In genomic region chr5:13432574-13432973, GRCm38 (mm10) we compare ENCODE assay signal across 25 mouse cellular contexts.
A peak's percentile ranks its signal among the peaks of the same experiment; 100 is the strongest.
DNase-seq lines count a peak whose midpoint lies in the region; ATAC-seq and TF ChIP-seq lines count a peak whose summit lies in the region.
"Had no signal": no experiment of that assay in that cellular context is flagged by ENCODE, and none has a peak within 500 bp of the region (broad histone marks: within the 10 kb centered on the region; RNA-seq: fewer than 3 reads in every experiment).

No protein-coding gene starts in this region.

- no peak overlapping the region for H3K4me3 ChIP-seq in kidney, embryonic 14.5 days (ENCODE audit: low read length)
- no peak overlapping the region for H3K4me3 ChIP-seq in CH12.LX (replicated peaks in 1 of 3; ENCODE audit: low read depth in 2 of 3, low read length in 2 of 3, poor library complexity in 1 of 3)
- H3K4me3 ChIP-seq: embryonic facial prominence, embryonic 12.5 days; embryonic facial prominence, embryonic 15.5 days; erythroblast, embryonic 14.5 days; forebrain, embryonic 12.5 days; forebrain, embryonic 15.5 days; heart, adult 2 months had no signal

- H3K9me3 ChIP-seq in kidney, embryonic 14.5 days (ENCODE audit: control insufficient read depth, low read length) = no peaks in the 10 kb centered on the region
- peaks cover 12% of the 10 kb centered on the region for H3K9me3 ChIP-seq in CH12.LX (replicated peaks; ENCODE audit: low read length)
- H3K9me3 ChIP-seq: embryonic facial prominence, embryonic 12.5 days; embryonic facial prominence, embryonic 15.5 days; forebrain, embryonic 12.5 days; forebrain, embryonic 15.5 days; G1E had no signal

- no peak for TF ChIP-seq EP300 in CH12.LX (IDR thresholded peaks at IDR 0.05; ENCODE audit: low read length)

- TF ChIP-seq CTCF in CH12.LX (conservative IDR thresholded peaks at IDR 0.05 in 1 of 2, IDR thresholded peaks at IDR 0.05 in 1 of 2; ENCODE audit: low read depth in 2 of 2, low read length in 2 of 2) = no peak

- peak; percentile 22 for DNase-seq in gastrocnemius, adult 18-20 months (ENCODE audit: low spot score)
- no peak for DNase-seq in gastrocnemius, postnatal 14 days
- DNase-seq in kidney, adult 8-10 months = no peak
- DNase-seq in CH12.LX (ENCODE audit: extremely low read depth) = no peak
- DNase-seq in skeletal muscle tissue, adult 2 months (ENCODE audit: low read depth, low spot score) = peak; percentile 32
- no peak for DNase-seq in retina, embryonic 14.5 days (ENCODE audit: low spot score)
- DNase-seq: adrenal gland, postnatal 10 days; adrenal gland, postnatal 36 days; cerebellum, adult 18-20 months; cerebellum, adult 9-10 months; cerebellum, postnatal 14 days; gastrocnemius, postnatal 36 days; heart, adult 2 months; heart, postnatal 14 days; heart, postnatal 4 days had no signal

- no peaks in the 10 kb centered on the region for H3K4me1 ChIP-seq in kidney, embryonic 14.5 days (ENCODE audit: control insufficient read depth, insufficient read depth, low read length)
- H3K4me1 ChIP-seq in CH12.LX (ENCODE audit: control insufficient read depth in 1 of 2, insufficient read depth in 2 of 2) = no peaks in the 10 kb centered on the region
- H3K4me1 ChIP-seq: embryonic facial prominence, embryonic 12.5 days; embryonic facial prominence, embryonic 15.5 days; forebrain, embryonic 12.5 days; forebrain, embryonic 15.5 days had no signal

- dilution Hi-C loops in CH12.LX (cut with MboI; ENCODE audit: extremely low pct_ligation_motif_present, extremely low pct_unique_long_range_greater_than_20kb, low sequenced_read_pairs) = no loop called here

- no peaks in the 10 kb centered on the region for H3K36me3 ChIP-seq in kidney, embryonic 14.5 days (ENCODE audit: control insufficient read depth, insufficient read depth, low read length)
- H3K36me3 ChIP-seq in CH12.LX (replicated peaks in 1 of 2; ENCODE audit: control insufficient read depth in 1 of 2, insufficient read depth in 1 of 2, low read length in 1 of 2) = no peaks in the 10 kb centered on the region
- H3K36me3 ChIP-seq: embryonic facial prominence, embryonic 12.5 days; embryonic facial prominence, embryonic 15.5 days; forebrain, embryonic 12.5 days; forebrain, embryonic 15.5 days; G1E had no signal

- intact Hi-C loops in gastrocnemius, postnatal 14 days (cut with DNase I; ENCODE audit: low total_unique reads) = no loop called here

- H3K27me3 ChIP-seq in kidney, embryonic 14.5 days (ENCODE audit: control insufficient read depth, insufficient read depth, low read length) = no peaks in the 10 kb centered on the region
- no peaks in the 10 kb centered on the region for H3K27me3 ChIP-seq in CH12.LX (replicated peaks)
- H3K27me3 ChIP-seq: embryonic facial prominence, embryonic 12.5 days; embryonic facial prominence, embryonic 15.5 days; forebrain, embryonic 12.5 days; forebrain, embryonic 15.5 days; Patski had no signal

- H3K9ac ChIP-seq in kidney, embryonic 14.5 days (ENCODE audit: low read depth, low read length) = no peak overlapping the region
- H3K9ac ChIP-seq in CH12.LX (ENCODE audit: insufficient read depth, low read depth) = no peak overlapping the region
- H3K9ac ChIP-seq: embryonic facial prominence, embryonic 12.5 days; embryonic facial prominence, embryonic 15.5 days; forebrain, embryonic 12.5 days; forebrain, embryonic 15.5 days; hindbrain, embryonic 14.5 days had no signal

- TF ChIP-seq POLR2A in CH12.LX (IDR thresholded peaks at IDR 0.05; ENCODE audit: low read depth, low read length) = no peak

- 0 out of 2 replicates have a peak, but pooled peaks have one; percentile 57 for ATAC-seq in kidney, embryonic 14.5 days (ENCODE audit: low FRiP score, low TSS enrichment)
- ATAC-seq: forebrain, embryonic 15.5 days; Patski had no signal

- H3K79me2 ChIP-seq in CH12.LX (replicated peaks; ENCODE audit: control insufficient read depth, extremely low read depth, insufficient read depth, poor library complexity, severe bottlenecking) = no peaks in the 10 kb centered on the region

- no peak for TF ChIP-seq RAD21 in CH12.LX (IDR thresholded peaks at IDR 0.05; ENCODE audit: low read depth, low read length)

- H3K27ac ChIP-seq in kidney, embryonic 14.5 days (ENCODE audit: low read depth, low read length) = no peak overlapping the region
- no peak overlapping the region for H3K27ac ChIP-seq in CH12.LX (ENCODE audit: insufficient read depth, low read depth)
- H3K27ac ChIP-seq: embryonic facial prominence, embryonic 12.5 days; embryonic facial prominence, embryonic 15.5 days; forebrain, embryonic 12.5 days; forebrain, embryonic 15.5 days; heart, adult 2 months; hindbrain, embryonic 14.5 days had no signal

- H3K4me2 ChIP-seq in kidney, embryonic 14.5 days (replicated peaks; ENCODE audit: low read depth, low read length) = no peak overlapping the region
- no peak overlapping the region for H3K4me2 ChIP-seq in CH12.LX (ENCODE audit: insufficient read depth, low read depth, poor library complexity, severe bottlenecking)
- H3K4me2 ChIP-seq: embryonic facial prominence, embryonic 12.5 days; embryonic facial prominence, embryonic 15.5 days; forebrain, embryonic 12.5 days; forebrain, embryonic 15.5 days; heart, embryonic 11.5 days; hindbrain, embryonic 14.5 days had no signal

- in situ Hi-C loops in CH12.LX (cut with MboI; ENCODE audit: low pct_ligation_motif_present, low pct_unique_long_range_greater_than_20kb, low sequenced_read_pairs) = no loop called here

- 36% methylated on average over 3 of the region's 3 CpGs for WGBS in kidney, embryonic 14.5 days

TF ChIP-seq in CH12.LX, 34 proteins besides CTCF, POLR2A, EP300 and RAD21:
- peak; percentile 54 for TF ChIP-seq MEF2A (IDR thresholded peaks at IDR 0.05; ENCODE audit: borderline replicate concordance, low read depth, low read length)
- no peak for TF ChIP-seq NRF1 (IDR thresholded peaks at IDR 0.05; ENCODE audit: low read depth, low read length)

Comparison
In these comparisons a context has a peak if more than half of its experiments do, and no peak if none do; other contexts are left out.
1. DNase-seq: peak in gastrocnemius, adult 18-20 months (single experiment) and skeletal muscle tissue, adult 2 months (single experiment); none in gastrocnemius, postnatal 14 days (single experiment), kidney, adult 8-10 months (0 of 2), CH12.LX (single experiment) and retina, embryonic 14.5 days (single experiment).